Mouse (Mus musculus) embryonic fibroblast, embryonic 13.5 days (primary cell): ENCODE results near the gene Awat2.

Experiments used
- CTCF ChIP-seq: IDR thresholded peaks from 2 replicates; pipeline ENCODE4 v1.5.1; 2011; ENCODE audit warnings: mild to moderate bottlenecking, control low read depth, low read length, moderate library complexity, borderline replicate concordance; ENCODE audit not compliant: insufficient read depth
- POLR2A ChIP-seq: IDR thresholded peaks from 2 replicates; pipeline ENCODE4 v1.6.1; 2011; ENCODE audit warnings: low read depth, mild to moderate bottlenecking, control low read depth, low read length, moderate library complexity

- TF ChIP-seq CTCF (no peak), POLR2A (no peak)
Observed at GRCm38 (mm10) chrX:100400900-100401299, 41.6 kb downstream of the Awat2 start.
